Mouse (Mus musculus) intestine, embryonic 16.5 days (tissue): Measurements from ENCODE around the gene Ugt1a1. TPM values are rescaled to one million over a fixed set of nuclear protein-coding genes. Genes with fewer than 3 reads are reported as not detected.
"Not testable (repeated sequence)": the region's sequence is repeated elsewhere in the genome, so short reads cannot be mapped to it uniquely, and the experiment has no call there.

ENCODE experiments used
- ATAC-seq: fragments of 200-750 bp; cut with Nextera tagmentation; 2 replicates; pipeline ENCODE4 v1.8.0; 2017; ENCODE audit warnings: moderate TSS enrichment, moderate library complexity
- H3K27ac ChIP-seq: fragments of 300-500 bp; sonication (generic); 2 replicates; pipeline ENCODE4 v1.5.1; 2014; ENCODE audit warnings: mild to moderate bottlenecking, low read length
- H3K27me3 ChIP-seq: fragments of 300-500 bp; sonication (generic); replicated peaks from 2 replicates; pipeline ENCODE4 v1.6.1; 2014; ENCODE audit warnings: low read length, control low read depth, mixed read lengths; ENCODE audit not compliant: control insufficient read depth, insufficient read depth
- H3K36me3 ChIP-seq: fragments of 300-500 bp; sonication (generic); 2 replicates; pipeline ENCODE4 v1.6.1; 2014; ENCODE audit warnings: low read length, control low read depth; ENCODE audit not compliant: control insufficient read depth, insufficient read depth
- H3K4me1 ChIP-seq: fragments of 300-500 bp; sonication (generic); 2 replicates; pipeline ENCODE4 v1.6.1; 2014; ENCODE audit warnings: low read length, control low read depth, mixed read lengths; ENCODE audit not compliant: control insufficient read depth, insufficient read depth
- H3K4me2 ChIP-seq: fragments of 300-500 bp; sonication (generic); 2 replicates; pipeline ENCODE4 v1.6.1; 2014; ENCODE audit warnings: low read depth, low read length, control low read depth
- H3K4me3 ChIP-seq: fragments of 300-500 bp; sonication (generic); 2 replicates; pipeline ENCODE4 v1.5.1; 2014; ENCODE audit warnings: mild to moderate bottlenecking, low read length
- H3K9ac ChIP-seq: fragments of 300-500 bp; sonication (generic); 2 replicates; pipeline ENCODE4 v1.6.1; 2014; ENCODE audit warnings: low read depth, low read length
- H3K9me3 ChIP-seq: fragments of 300-500 bp; sonication (generic); 2 replicates; pipeline ENCODE4 v1.6.1; 2016; ENCODE audit warnings: low read length, control low read depth; ENCODE audit not compliant: control insufficient read depth
- WGBS: fragments of 180-500 bp; shearing (Covaris S2); extraction: QIAGEN DNeasy Blood & Tissue Kit; methylation state at CpG from one replicate; pipeline ENCODE4 v1.1.7; 2014; 5-methylcytosine and 5-hydroxymethylcytosine counted together
- polyA plus RNA-seq: library from polyadenylated mRNA; unstranded; fragments of >200 nt; fragmentation: Nextera tagmentation; extraction: Ambion mirVana; gene quantifications from 2 replicates; pipeline ENCODE4 v1.2.1, GENCODE M21; 2015

The Ugt1a1 gene
- polyA plus RNA-seq, 1 experiment from 2014 or later: 55.9 TPM

DNA sequence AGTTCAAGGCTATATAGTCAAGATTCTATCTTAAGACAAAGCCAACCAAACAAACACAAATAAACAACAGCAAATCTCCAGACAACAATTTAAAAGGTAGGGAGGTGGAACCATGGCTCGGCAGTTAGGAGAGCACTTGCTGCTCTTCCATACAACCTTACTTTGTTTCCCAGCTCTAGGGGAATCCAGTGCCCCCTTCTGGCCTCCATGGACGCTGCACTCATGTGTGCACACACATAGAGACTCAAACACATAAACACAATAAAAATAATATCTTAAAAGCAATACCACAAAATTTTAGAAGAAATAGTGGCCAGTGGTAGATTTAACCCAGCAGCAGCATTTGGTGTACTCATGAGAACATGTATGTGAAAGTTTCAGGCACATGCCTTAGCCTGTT is 5.4 kb downstream of the Ugt1a1 start:
- no peaks in the 10 kb centered on the region for H3K36me3 ChIP-seq
- WGBS: 68% methylated on average over 2 of the region's 2 CpGs
- ATAC-seq: no peak

DNA sequence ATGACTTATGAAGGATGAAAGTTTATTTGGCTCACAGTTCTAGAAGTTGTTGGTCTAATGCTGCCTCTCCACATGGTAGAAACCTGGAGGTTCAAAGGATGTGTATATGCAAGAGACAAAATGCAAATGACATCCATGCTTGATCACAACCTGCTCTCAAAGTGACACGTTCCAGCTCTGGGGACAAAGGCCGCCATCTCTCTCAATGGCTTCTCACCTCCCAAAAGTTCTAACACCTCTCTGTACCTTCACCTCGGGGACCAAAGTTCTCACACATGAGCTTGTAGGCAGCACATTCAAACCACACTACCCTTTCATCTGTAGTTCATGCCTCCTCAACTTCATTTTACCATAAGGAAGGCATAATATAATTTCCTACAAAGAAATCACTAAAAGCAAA is 5.8 kb downstream of the Ugt1a1 start:
- Histone ChIP-seq H3K9me3 (peaks cover 37% of the 10 kb centered on the region), H3K27ac (no peak overlapping the region), H3K4me1 (no peaks in the 10 kb centered on the region), H3K4me2 (no peak overlapping the region), H3K4me3 (no peak overlapping the region), H3K9ac (no peak overlapping the region), H3K36me3 (no peaks in the 10 kb centered on the region), H3K27me3 (no peaks in the 10 kb centered on the region)
- no peak for ATAC-seq
- 41% methylated on average over 3 of the region's 3 CpGs for WGBS

More for the DNA sequence above, 5.4 kb downstream of the Ugt1a1 start:
- no peak overlapping the region for H3K9ac ChIP-seq
- no peaks in the 10 kb centered on the region for H3K4me1 ChIP-seq
- no peak overlapping the region for H3K27ac ChIP-seq
- no peaks in the 10 kb centered on the region for H3K27me3 ChIP-seq
- H3K4me3 ChIP-seq: no peak overlapping the region
- peaks cover 40% of the 10 kb centered on the region for H3K9me3 ChIP-seq
- no peak overlapping the region for H3K4me2 ChIP-seq

DNA sequence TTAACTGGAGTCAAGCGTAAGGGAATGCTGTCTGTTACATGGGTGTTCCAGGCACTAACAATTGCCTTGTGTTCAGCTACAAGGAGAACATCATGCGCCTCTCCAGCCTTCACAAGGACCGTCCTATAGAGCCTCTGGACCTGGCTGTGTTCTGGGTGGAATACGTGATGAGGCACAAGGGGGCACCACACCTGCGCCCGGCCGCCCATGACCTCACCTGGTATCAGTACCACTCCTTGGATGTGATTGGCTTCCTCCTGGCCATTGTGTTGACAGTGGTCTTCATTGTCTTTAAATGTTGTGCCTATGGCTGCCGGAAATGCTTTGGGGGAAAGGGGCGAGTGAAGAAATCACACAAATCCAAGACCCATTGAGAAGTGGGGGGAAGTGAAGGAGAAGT is 6.3 kb downstream of the Ugt1a1 start:
- Histone ChIP-seq H3K27me3 (no peaks in the 10 kb centered on the region), H3K36me3 (no peaks in the 10 kb centered on the region), H3K27ac (no peak overlapping the region), H3K9ac (no peak overlapping the region), H3K4me2 (no peak overlapping the region), H3K4me3 (no peak overlapping the region), H3K9me3 (peaks cover 37% of the 10 kb centered on the region), H3K4me1 (no peaks in the 10 kb centered on the region)
- no peak for ATAC-seq
- 74% methylated on average over 9 of the region's 9 CpGs for WGBS

DNA sequence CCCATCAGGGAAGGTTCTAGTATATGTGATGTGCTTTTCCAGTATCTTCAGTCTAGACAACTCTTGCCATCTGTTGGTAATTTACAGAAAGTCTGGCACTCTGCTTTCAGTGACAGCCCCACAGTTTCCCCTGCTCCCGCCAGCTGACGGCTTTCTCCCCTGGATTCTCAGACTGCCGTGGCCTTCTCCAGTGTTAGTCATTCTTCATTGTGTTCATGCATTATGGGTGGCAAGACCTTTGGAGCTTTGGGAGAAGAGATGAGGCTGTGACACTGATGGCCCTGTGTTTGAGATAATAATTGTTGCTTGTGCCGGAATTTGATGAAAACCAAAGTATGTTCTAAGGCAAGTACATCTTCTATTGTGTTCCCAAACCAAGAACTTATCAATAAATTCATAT is 6.8 kb downstream of the Ugt1a1 start:
- Histone ChIP-seq H3K27ac (no peak overlapping the region), H3K36me3 (no peaks in the 10 kb centered on the region), H3K9ac (no peak overlapping the region), H3K9me3 (peaks cover 34% of the 10 kb centered on the region), H3K4me1 (no peaks in the 10 kb centered on the region), H3K4me3 (no peak overlapping the region), H3K27me3 (no peaks in the 10 kb centered on the region), H3K4me2 (no peak overlapping the region)
- ATAC-seq: no peak
- WGBS: 52% methylated on average over 4 of the region's 4 CpGs

DNA sequence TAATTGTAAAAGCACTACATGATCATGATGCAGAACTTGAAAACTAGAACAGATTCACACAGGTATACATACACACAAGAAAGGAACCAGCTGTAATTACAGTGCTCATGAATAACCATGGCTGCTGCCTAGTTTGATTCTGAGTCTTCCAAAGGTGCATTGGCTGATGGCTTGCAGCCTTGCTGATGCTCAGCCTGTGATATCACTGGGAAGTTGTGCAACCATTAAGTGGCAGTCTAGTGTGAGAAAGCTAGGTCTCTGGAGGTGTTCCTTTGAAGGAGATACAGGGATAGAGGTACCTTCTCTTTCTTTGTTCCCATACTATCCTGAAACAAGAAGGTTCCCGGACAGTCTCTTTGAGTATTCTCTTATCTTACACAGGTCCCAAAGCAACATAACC is 7.3 kb downstream of the Ugt1a1 start:
- Histone ChIP-seq H3K9me3 (peaks cover 29% of the 10 kb centered on the region), H3K9ac (no peak overlapping the region), H3K27me3 (no peaks in the 10 kb centered on the region), H3K36me3 (no peaks in the 10 kb centered on the region), H3K4me2 (no peak overlapping the region), H3K4me3 (no peak overlapping the region), H3K4me1 (no peaks in the 10 kb centered on the region), H3K27ac (no peak overlapping the region)
- no peak for ATAC-seq
- WGBS: 17% methylated on average over 1 of the region's 1 CpGs

DNA sequence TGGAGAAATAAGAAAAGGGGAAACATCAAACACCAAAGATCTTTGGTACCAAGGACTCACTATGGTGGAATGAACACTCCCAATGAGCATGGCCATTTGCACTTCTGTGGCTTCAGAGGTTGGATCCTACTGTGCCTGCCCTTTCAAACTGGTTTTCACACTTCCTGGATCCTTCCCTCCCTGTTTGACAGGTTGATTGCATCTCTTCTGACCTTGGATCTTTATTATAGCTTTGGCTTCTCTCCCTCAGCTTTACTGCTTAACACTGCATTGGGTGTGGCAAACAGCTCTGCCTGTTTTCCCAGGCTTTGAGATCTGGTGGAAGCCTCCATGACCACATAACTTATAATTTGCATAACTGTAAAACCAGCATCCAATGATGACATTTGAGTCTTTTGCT is 8.6 kb downstream of the Ugt1a1 start:
- Histone ChIP-seq H3K9me3 (peaks cover 19% of the 10 kb centered on the region), H3K9ac (no peak overlapping the region), H3K4me2 (no peak overlapping the region), H3K4me3 (no peak overlapping the region), H3K27me3 (no peaks in the 10 kb centered on the region), H3K4me1 (no peaks in the 10 kb centered on the region), H3K27ac (no peak overlapping the region), H3K36me3 (no peaks in the 10 kb centered on the region)
- no peak for ATAC-seq

DNA sequence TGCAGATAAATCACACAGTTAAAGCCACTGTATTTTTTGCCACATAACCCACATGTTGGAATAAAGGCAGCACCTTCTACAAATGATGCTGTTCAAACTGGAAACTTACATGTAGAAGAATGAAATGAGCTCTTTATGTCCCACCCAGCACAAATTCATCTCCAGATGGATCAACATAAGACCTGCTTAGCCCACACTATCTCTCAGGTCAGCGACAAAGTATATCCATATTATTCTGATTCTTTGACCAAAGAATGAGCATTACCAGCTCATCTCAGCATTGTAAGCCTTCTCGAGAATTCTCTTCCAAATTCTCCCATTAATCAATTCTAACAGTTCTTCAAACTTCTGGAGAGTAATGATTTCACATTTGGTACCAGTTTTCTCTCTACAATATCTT is 10.5 kb downstream of the Ugt1a1 start:
- H3K36me3 ChIP-seq: no peaks in the 10 kb centered on the region
- WGBS: 51% methylated on average over 2 of the region's 2 CpGs
- no peaks in the 10 kb centered on the region for H3K4me1 ChIP-seq
- no peak for ATAC-seq
- H3K27me3 ChIP-seq: no peaks in the 10 kb centered on the region
- H3K4me3 ChIP-seq: no peak overlapping the region
- H3K9ac ChIP-seq: no peak overlapping the region
- no peak overlapping the region for H3K27ac ChIP-seq
- no peak overlapping the region for H3K4me2 ChIP-seq
- peaks cover 15% of the 10 kb centered on the region for H3K9me3 ChIP-seq

DNA sequence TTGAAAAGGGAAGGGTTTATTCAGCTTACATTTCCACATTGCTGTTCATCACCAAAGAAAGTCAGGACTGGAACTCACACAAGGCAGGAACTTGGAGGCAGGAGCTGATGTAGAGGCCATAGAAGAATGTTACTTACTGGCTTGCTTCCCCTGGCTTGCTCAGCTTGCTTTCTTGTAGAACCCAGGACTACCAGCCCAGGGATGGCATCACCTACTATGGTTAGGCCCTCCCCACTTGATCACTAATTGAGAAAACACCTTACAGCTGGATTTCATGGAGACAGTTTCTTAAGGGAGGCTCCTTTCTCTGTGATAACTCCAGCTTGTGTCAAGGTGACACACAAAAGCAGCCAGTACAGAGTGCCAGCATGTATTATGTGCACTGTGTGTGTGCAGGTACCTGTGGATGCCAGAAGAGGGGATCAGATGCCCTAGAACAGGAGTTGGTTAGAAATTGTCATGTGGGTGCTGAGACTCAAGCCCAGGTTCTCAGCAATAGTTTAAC is 11.3 kb downstream of the Ugt1a1 start:
- H3K4me3 ChIP-seq, H3K36me3 ChIP-seq, H3K9ac ChIP-seq, H3K4me1 ChIP-seq, H3K27me3 ChIP-seq, H3K27ac ChIP-seq, ATAC-seq, H3K4me2 ChIP-seq: not testable (repeated sequence)
- H3K9me3 ChIP-seq: peaks cover 16% of the 10 kb centered on the region

DNA sequence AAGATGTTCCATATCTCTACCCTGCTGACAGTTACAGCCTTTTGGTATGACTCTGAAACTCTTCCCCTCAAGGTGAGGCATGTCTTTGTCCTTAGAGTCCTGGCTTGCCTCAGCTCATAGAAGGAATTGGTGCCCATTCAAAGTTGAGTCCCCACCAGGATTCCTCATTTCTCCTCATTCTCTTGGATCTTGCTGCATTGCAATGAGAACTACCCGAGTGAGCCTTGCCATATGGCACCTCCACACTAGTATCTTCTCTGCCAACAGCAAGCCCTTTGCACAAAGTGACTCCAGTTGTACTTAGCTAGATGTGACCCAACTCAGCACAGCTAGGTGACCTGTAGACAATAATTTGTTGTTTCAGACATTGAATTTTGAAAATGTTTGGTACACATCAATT is 11.8 kb downstream of the Ugt1a1 start:
- Histone ChIP-seq H3K36me3 (no peaks in the 10 kb centered on the region), H3K27ac (no peak overlapping the region), H3K27me3 (no peaks in the 10 kb centered on the region), H3K9ac (no peak overlapping the region), H3K4me3 (no peak overlapping the region), H3K4me1 (no peaks in the 10 kb centered on the region), H3K9me3 (peaks cover 21% of the 10 kb centered on the region), H3K4me2 (no peak overlapping the region)
- WGBS: 50% methylated on average over 1 of the region's 1 CpGs
- ATAC-seq: no peak

DNA sequence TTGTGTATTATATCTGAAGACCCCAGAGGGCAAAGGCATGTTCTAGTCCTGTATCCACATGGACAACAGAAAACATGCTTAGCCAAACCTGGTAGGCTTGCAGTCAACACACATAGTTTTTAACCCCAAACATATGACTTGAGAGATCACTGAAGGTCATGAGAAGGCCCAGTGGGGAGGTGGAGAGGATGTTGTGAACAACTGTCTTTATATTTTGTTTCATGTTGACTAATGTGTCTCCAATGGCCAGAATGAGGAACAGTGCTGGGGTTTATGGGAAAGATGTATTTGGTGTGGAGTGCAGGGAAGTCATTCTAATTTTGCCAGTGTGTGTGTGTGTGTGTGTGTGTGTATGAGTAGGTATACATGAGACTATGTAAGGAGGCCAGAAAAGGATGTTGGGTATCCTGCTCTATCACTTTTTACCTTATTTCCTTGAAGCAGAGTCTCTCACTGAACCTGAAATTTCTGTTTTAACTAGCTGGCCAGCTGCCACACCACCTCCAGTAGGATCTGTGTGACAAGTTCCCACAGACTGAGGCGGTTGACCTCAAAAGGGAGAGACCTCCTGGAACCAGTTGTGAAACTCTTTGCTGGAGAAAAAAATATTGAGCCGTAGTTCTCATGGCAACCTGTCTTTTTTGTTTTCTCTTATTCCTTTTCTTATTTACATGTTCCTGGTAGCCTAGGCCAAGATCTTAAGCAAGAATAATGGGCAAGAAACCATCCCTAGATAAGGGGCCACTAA is 12.4 kb downstream of the Ugt1a1 start:
- H3K9me3 ChIP-seq: peaks cover 25% of the 10 kb centered on the region
- no peak overlapping the region for H3K9ac ChIP-seq
- no peak for ATAC-seq
- no peak overlapping the region for H3K4me3 ChIP-seq
- H3K4me1 ChIP-seq: no peaks in the 10 kb centered on the region
- H3K4me2 ChIP-seq: no peak overlapping the region
- WGBS: 70% methylated on average over 2 of the region's 2 CpGs
- H3K27me3 ChIP-seq: no peaks in the 10 kb centered on the region
- no peak overlapping the region for H3K27ac ChIP-seq
- no peaks in the 10 kb centered on the region for H3K36me3 ChIP-seq
